Mouse (Mus musculus): ENCODE results near the gene Rspry1.

GRCm38 (mm10) chr8:94566446-94567158 is 35.1 kb upstream of the Rspry1 start:
- TF ChIP-seq CTCF (IDR thresholded peaks at IDR 0.05), result no peak
- TF ChIP-seq EP300 (IDR thresholded peaks at IDR 0.05), result no peak
